Mouse (Mus musculus) hindbrain, embryonic 16.5 days (tissue): ENCODE data around the gene Arhgap31. TPM values are rescaled to one million over a fixed set of nuclear protein-coding genes. Genes with fewer than 3 reads are reported as not detected.
A peak's percentile ranks its signal among the peaks of the same experiment; 100 is the strongest.
"Not testable (repeated sequence)": the region's sequence is repeated elsewhere in the genome, so short reads cannot be mapped to it uniquely, and the experiment has no call there.

Experiments used
- ATAC-seq: fragments of 200-750 bp; cut with Nextera tagmentation; 2 replicates; pipeline ENCODE4 v1.8.0; 2017; ENCODE audit warnings: moderate TSS enrichment, moderate library complexity
- H3K27ac ChIP-seq: fragments of 300-500 bp; sonication (generic); 2 replicates; pipeline ENCODE4 v1.5.1; 2014; ENCODE audit warnings: low read depth, mild to moderate bottlenecking, control low read depth, low read length, moderate library complexity
- H3K27me3 ChIP-seq: fragments of 300-500 bp; sonication (generic); replicated peaks from 2 replicates; pipeline ENCODE4 v1.6.1; 2014; ENCODE audit warnings: low read length; ENCODE audit not compliant: control insufficient read depth, insufficient read depth
- H3K36me3 ChIP-seq: fragments of 300-500 bp; sonication (generic); 2 replicates; pipeline ENCODE4 v1.6.1; 2014; ENCODE audit warnings: mild to moderate bottlenecking, low read length, moderate library complexity, mixed read lengths; ENCODE audit not compliant: control insufficient read depth, insufficient read depth
- H3K4me1 ChIP-seq: fragments of 300-500 bp; sonication (generic); 2 replicates; pipeline ENCODE4 v1.6.1; 2014; ENCODE audit warnings: low read depth, low read length; ENCODE audit not compliant: control insufficient read depth, insufficient read depth
- H3K4me2 ChIP-seq: fragments of 300-500 bp; sonication (generic); 2 replicates; pipeline ENCODE4 v1.6.1; 2014; ENCODE audit warnings: mild to moderate bottlenecking, low read length, control low read depth, moderate library complexity
- H3K4me3 ChIP-seq: fragments of 300-500 bp; sonication (generic); 2 replicates; pipeline ENCODE4 v1.5.1; 2014; ENCODE audit warnings: mild to moderate bottlenecking, low read length, control low read depth, moderate library complexity
- H3K9ac ChIP-seq: fragments of 300-500 bp; sonication (generic); 2 replicates; pipeline ENCODE4 v1.6.1; 2014; ENCODE audit warnings: low read depth, mild to moderate bottlenecking, control low read depth, low read length, moderate library complexity
- H3K9me3 ChIP-seq: fragments of 300-500 bp; sonication (generic); 2 replicates; pipeline ENCODE4 v1.6.1; 2014; ENCODE audit warnings: mild to moderate bottlenecking, low read length, moderate library complexity; ENCODE audit not compliant: control insufficient read depth
- WGBS: fragments of 180-500 bp; shearing (Covaris S2); extraction: QIAGEN DNeasy Blood & Tissue Kit; methylation state at CpG from one replicate; pipeline ENCODE4 v1.1.7; 2014; 5-methylcytosine and 5-hydroxymethylcytosine counted together
- polyA plus RNA-seq: library from polyadenylated mRNA; unstranded; fragments of >200 nt; fragmentation: Nextera tagmentation; extraction: Ambion mirVana; gene quantifications from 2 replicates; pipeline ENCODE4 v1.2.1, GENCODE M21; 2015

The Arhgap31 gene
- polyA plus RNA-seq, 1 experiment from 2014 or later, result 4.5 TPM

- peak; percentile 79 for ATAC-seq
- peak overlapping the region; percentile 3; the same call in 1 of the 2 replicates for H3K4me2 ChIP-seq
- H3K4me1 ChIP-seq, result no peaks in the 10 kb centered on the region
- no peaks in the 10 kb centered on the region; the same call in 1 of the 2 replicates for H3K27me3 ChIP-seq
- no peaks in the 10 kb centered on the region for H3K36me3 ChIP-seq
- no peak overlapping the region; the same call in 1 of the 2 replicates for H3K9ac ChIP-seq
- no peak overlapping the region for H3K27ac ChIP-seq
- no peak overlapping the region for H3K4me3 ChIP-seq
- 62% methylated on average over 15 of the region's 15 CpGs for WGBS
- no peaks in the 10 kb centered on the region for H3K9me3 ChIP-seq
Measured at GRCm38 (mm10) chr16:38729610-38730288, 16.7 kb upstream of the Arhgap31 start.

GRCm38 (mm10) chr16:38729139-38729538, 16.1 kb upstream of the Arhgap31 start:
- H3K9me3 ChIP-seq, result no peaks in the 10 kb centered on the region
- no peak overlapping the region for H3K27ac ChIP-seq
- H3K4me2 ChIP-seq, result no peak overlapping the region
- H3K9ac ChIP-seq, result no peak overlapping the region
- H3K4me3 ChIP-seq, result no peak overlapping the region
- H3K36me3 ChIP-seq, result no peaks in the 10 kb centered on the region
- peak; percentile 37; the same call in 1 of the 2 replicates for ATAC-seq
- H3K27me3 ChIP-seq, result no peaks in the 10 kb centered on the region; the same call in 1 of the 2 replicates
- no peaks in the 10 kb centered on the region for H3K4me1 ChIP-seq
- 86% methylated on average over 6 of the region's 6 CpGs for WGBS

GRCm38 (mm10) chr16:38728576-38729132, 15.6 kb upstream of the Arhgap31 start:
- 89% methylated on average over 15 of the region's 15 CpGs for WGBS

GRCm38 (mm10) chr16:38724974-38725373, 11.9 kb upstream of the Arhgap31 start:
- H3K27ac ChIP-seq, result peak overlapping the region; percentile 44; the same call in 1 of the 2 replicates
- ATAC-seq, result no peak
- H3K9ac ChIP-seq, result no peak overlapping the region
- H3K4me1 ChIP-seq, result no peaks in the 10 kb centered on the region
- no peak overlapping the region for H3K4me3 ChIP-seq
- H3K4me2 ChIP-seq, result no peak overlapping the region
- no peaks in the 10 kb centered on the region for H3K9me3 ChIP-seq
- no peaks in the 10 kb centered on the region for H3K36me3 ChIP-seq
- WGBS, result 55% methylated on average over 13 of the region's 13 CpGs
- H3K27me3 ChIP-seq, result no peaks in the 10 kb centered on the region; the same call in 1 of the 2 replicates

More at GRCm38 (mm10) chr16:38728576-38729132, 15.6 kb upstream of the Arhgap31 start:
- ATAC-seq, result no peak
- Histone ChIP-seq H3K4me3 (no peak overlapping the region), H3K9ac (no peak overlapping the region), H3K4me1 (no peaks in the 10 kb centered on the region), H3K36me3 (no peaks in the 10 kb centered on the region), H3K27me3 (no peaks in the 10 kb centered on the region; the same call in 1 of the 2 replicates), H3K9me3 (no peaks in the 10 kb centered on the region), H3K27ac (no peak overlapping the region), H3K4me2 (no peak overlapping the region)

GRCm38 (mm10) chr16:38724256-38724655, 11.2 kb upstream of the Arhgap31 start:
- ATAC-seq, result peak; percentile 81

GRCm38 (mm10) chr16:38721377-38721776, 8.3 kb upstream of the Arhgap31 start:
- WGBS, result 96% methylated on average over 8 of the region's 9 CpGs
- ATAC-seq, result no peak
- no peaks in the 10 kb centered on the region for H3K4me1 ChIP-seq
- H3K9me3 ChIP-seq, result no peaks in the 10 kb centered on the region
- no peaks in the 10 kb centered on the region for H3K36me3 ChIP-seq
- H3K9ac ChIP-seq, result no peak overlapping the region
- no peak overlapping the region for H3K27ac ChIP-seq
- H3K27me3 ChIP-seq, result no peaks in the 10 kb centered on the region
- H3K4me3 ChIP-seq, result no peak overlapping the region
- H3K4me2 ChIP-seq, result no peak overlapping the region

More at GRCm38 (mm10) chr16:38724256-38724655, 11.2 kb upstream of the Arhgap31 start:
- H3K9me3 ChIP-seq, result no peaks in the 10 kb centered on the region
- peak overlapping the region; percentile 44 for H3K27ac ChIP-seq
- H3K4me1 ChIP-seq, result no peaks in the 10 kb centered on the region
- no peak overlapping the region for H3K4me3 ChIP-seq
- WGBS, result 76% methylated on average over 8 of the region's 8 CpGs
- H3K4me2 ChIP-seq, result no peak overlapping the region
- no peak overlapping the region for H3K9ac ChIP-seq
- no peaks in the 10 kb centered on the region for H3K36me3 ChIP-seq
- H3K27me3 ChIP-seq, result no peaks in the 10 kb centered on the region; the same call in 1 of the 2 replicates

- not testable (repeated sequence) for H3K9me3 ChIP-seq, H3K27ac ChIP-seq, H3K9ac ChIP-seq, H3K36me3 ChIP-seq, H3K4me3 ChIP-seq, H3K4me1 ChIP-seq, ATAC-seq, H3K27me3 ChIP-seq
- H3K4me2 ChIP-seq, result peak overlapping the region; percentile 33
- WGBS, result 55% methylated on average over 11 of the region's 12 CpGs
Measured at GRCm38 (mm10) chr16:38714259-38714526, 1.1 kb upstream of the Arhgap31 start.

GRCm38 (mm10) chr16:38713404-38714258, 557 bp upstream of the Arhgap31 start:
- no peaks in the 10 kb centered on the region for H3K27me3 ChIP-seq
- H3K4me3 ChIP-seq, result peak overlapping the region; percentile 75
- peak overlapping the region; percentile 87 for H3K4me2 ChIP-seq
- H3K27ac ChIP-seq, result peak overlapping the region; percentile 77
- no peaks in the 10 kb centered on the region for H3K9me3 ChIP-seq
- peak overlapping the region; percentile 81 for H3K9ac ChIP-seq
- ATAC-seq, result peak; percentile 67
- 29% methylated on average over 17 of the region's 17 CpGs for WGBS
- peaks cover 4% of the 10 kb centered on the region for H3K4me1 ChIP-seq
- no peaks in the 10 kb centered on the region for H3K36me3 ChIP-seq

GRCm38 (mm10) chr16:38712105-38712504, 969 bp downstream of the Arhgap31 start:
- no peaks in the 10 kb centered on the region for H3K9me3 ChIP-seq
- ATAC-seq, result peak; percentile 47
- H3K4me2 ChIP-seq, result peak overlapping the region; percentile 87
- H3K9ac ChIP-seq, result peak overlapping the region; percentile 81
- H3K36me3 ChIP-seq, result no peaks in the 10 kb centered on the region
- peaks cover 4% of the 10 kb centered on the region for H3K4me1 ChIP-seq
- peak overlapping the region; percentile 75 for H3K4me3 ChIP-seq
- no peaks in the 10 kb centered on the region for H3K27me3 ChIP-seq
- 4% methylated on average over 12 of the region's 12 CpGs for WGBS
- peak overlapping the region; percentile 77; the same call in 1 of the 2 replicates for H3K27ac ChIP-seq
